Mouse (Mus musculus) G1E (cell line): ENCODE results near the gene Kat14. TPM values are rescaled to one million over a fixed set of nuclear protein-coding genes. Genes with fewer than 3 reads are reported as not detected.
"Not testable (repeated sequence)": the region's sequence is repeated elsewhere in the genome, so short reads cannot be mapped to it uniquely, and the experiment has no call there.

Experiments
- ATAC-seq: 2 replicates; pipeline ENCODE4 v1.8.0; 2016; ENCODE audit warnings: mild to moderate bottlenecking; ENCODE audit not compliant: insufficient number of reproducible peaks, poor library complexity, low FRiP score, severe bottlenecking; ENCODE audit errors: extremely low read depth
- DNase-seq: peaks from one replicate; pipeline ENCODE4 v3.0.0; 2012; ENCODE audit warnings: low spot score
- H3K27me3 ChIP-seq: 2 replicates; pipeline ENCODE4 v1.6.1; 2012; ENCODE audit warnings: mild to moderate bottlenecking, low read length, inconsistent platforms; ENCODE audit not compliant: insufficient read depth
- H3K36me3 ChIP-seq: replicated peaks from 2 replicates; pipeline ENCODE3; 2012; ENCODE audit warnings: mild to moderate bottlenecking, inconsistent platforms
- H3K4me1 ChIP-seq: 2 replicates; pipeline ENCODE4 v1.6.1; 2012; ENCODE audit warnings: low read depth, low read length, inconsistent platforms, mixed read lengths; ENCODE audit not compliant: insufficient read depth
- H3K4me3 ChIP-seq: 2 replicates; pipeline ENCODE4 v1.5.1; 2012; ENCODE audit warnings: low read depth, mild to moderate bottlenecking, inconsistent platforms, low read length, moderate library complexity, mixed read lengths
- H3K9me3 ChIP-seq: replicated peaks from 2 replicates; pipeline ENCODE4 v1.6.1; 2012; ENCODE audit warnings: inconsistent platforms
- CTCF ChIP-seq: IDR thresholded peaks from 2 replicates; pipeline ENCODE4 v1.5.1; 2012; ENCODE audit warnings: low read depth, low read length, inconsistent platforms, mixed read lengths
- GATA1 ChIP-seq: IDR thresholded peaks from 2 replicates; pipeline ENCODE4 v1.6.1; 2012; ENCODE audit warnings: borderline replicate concordance, low read length, inconsistent platforms, mixed read lengths
- GATA2 ChIP-seq: IDR thresholded peaks from 2 replicates; pipeline ENCODE4 v1.6.1; 2012; ENCODE audit warnings: low read depth, low read length, inconsistent platforms, borderline replicate concordance
- POLR2AphosphoS5 ChIP-seq: IDR thresholded peaks from 2 replicates; pipeline ENCODE4 v1.6.1; 2012; ENCODE audit warnings: low read depth, low read length, inconsistent platforms; ENCODE audit not compliant: insufficient replicate concordance
- TAL1 ChIP-seq: conservative IDR thresholded peaks from 2 replicates; pipeline ENCODE4 v1.6.1; 2012; ENCODE audit warnings: low read depth, low read length, inconsistent platforms, mixed read lengths
- polyA plus RNA-seq: library from polyadenylated mRNA; stranded (reverse); fragments of >175 nt; gene quantifications from 2 replicates; pipeline ENCODE4 v1.2.3, GENCODE M21; 2012
- total RNA-seq, 2 experiments: library from RNA; stranded (forward) in 1 of 2; stranded (reverse) in 1 of 2; fragments of 200-1000 nt in 1 of 2; fragments of >200 nt in 1 of 2; fragmentation: Nextera tagmentation in 1 of 2; gene quantifications; 2 replicates each; pipeline ENCODE4 v1.2.3; 2014 to 2017

Kat14 gene
- total and polyA plus RNA-seq, 3 experiments: 24.5 to 50.2 (median 26.3) TPM

DNA sequence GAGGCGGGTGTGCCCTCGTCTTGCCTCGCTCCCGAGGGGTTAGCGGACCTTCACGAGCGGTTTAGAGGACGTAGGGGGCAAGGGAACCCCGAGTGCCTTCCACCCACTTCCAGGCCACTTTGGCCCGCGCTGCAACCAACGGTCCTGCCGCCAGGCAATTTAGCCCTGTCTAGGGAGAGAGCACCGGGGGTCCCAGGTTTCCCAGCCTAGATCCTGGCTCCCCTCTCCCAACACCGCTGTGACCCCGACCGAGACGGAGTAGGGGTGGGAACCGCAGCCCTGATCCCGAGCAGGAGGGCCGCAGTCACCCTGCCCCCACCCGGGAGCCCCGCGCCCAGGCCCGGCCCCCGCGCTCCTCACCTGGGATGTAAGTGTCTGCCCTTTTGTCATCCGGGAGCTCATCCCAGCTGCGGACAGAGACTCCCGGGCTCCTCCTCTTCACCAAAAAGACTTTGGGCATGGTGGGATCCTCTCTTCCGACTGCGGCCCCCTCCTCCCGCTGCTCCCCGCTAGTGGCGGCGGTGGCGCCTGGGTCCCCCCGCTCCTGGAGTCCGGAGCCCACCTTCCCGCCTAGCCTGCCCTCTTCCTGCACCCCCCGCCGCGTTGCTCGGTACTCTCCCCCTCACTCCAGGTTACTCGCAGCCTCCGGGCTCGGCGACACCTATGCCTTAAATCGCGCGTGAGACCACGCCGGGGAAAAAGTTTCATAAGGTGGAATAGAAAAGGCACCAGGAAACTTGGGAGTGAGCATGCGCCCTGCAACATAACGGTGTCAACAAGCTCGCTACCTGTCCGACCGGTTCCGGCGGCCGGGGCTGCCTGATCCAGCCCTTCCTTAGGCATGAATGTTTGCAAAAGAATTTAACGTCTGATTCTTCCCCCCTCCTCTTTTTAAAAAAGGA lies 37.1 kb upstream of the Kat14 start, which contains the start of gene Ovol2:
Gene Ovol2, minus strand, starts transcription at position 746 of the 902 bp plus-strand sequence.
- Histone ChIP-seq H3K36me3 (no peaks in the 10 kb centered on the region), H3K4me1 (no peaks in the 10 kb centered on the region), H3K27me3 (peaks cover 23% of the 10 kb centered on the region), H3K4me3 (no peak within 1 kb of the TSS; the same call in 1 of the 2 replicates), H3K9me3 (peaks cover 16% of the 10 kb centered on the region)
- TF ChIP-seq CTCF: no peak
- no peak for TF ChIP-seq POLR2AphosphoS5
- TF ChIP-seq TAL1: no peak
- no peak for TF ChIP-seq GATA2
- no peak for TF ChIP-seq GATA1
- ATAC-seq (no peak), DNase-seq (no peak)

DNA sequence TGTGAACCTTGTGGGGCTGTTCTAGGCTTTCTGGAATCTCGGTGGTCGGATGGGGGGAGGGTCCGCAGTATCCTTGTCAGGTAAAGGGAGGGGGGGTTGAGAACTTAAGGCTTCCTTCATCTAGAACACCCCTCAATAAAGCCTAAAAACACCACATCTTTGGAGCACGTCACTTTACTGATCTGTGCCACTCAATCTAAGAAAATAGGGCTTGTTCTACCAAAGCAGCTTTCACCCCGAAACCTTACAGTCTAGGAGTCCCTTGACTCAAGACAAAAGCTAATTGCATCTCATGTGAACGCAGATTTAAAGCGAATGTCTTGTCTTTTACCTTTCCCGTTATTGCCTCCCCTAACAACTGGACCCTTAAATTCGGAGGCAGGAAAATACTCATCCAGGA lies 36.3 kb upstream of the Kat14 start:
- Histone ChIP-seq H3K4me3 (no peak overlapping the region), H3K36me3 (no peaks in the 10 kb centered on the region), H3K27me3 (peaks cover 23% of the 10 kb centered on the region), H3K9me3 (peaks cover 16% of the 10 kb centered on the region), H3K4me1 (no peaks in the 10 kb centered on the region)
- ATAC-seq: no peak
- TF ChIP-seq GATA1 (no peak), TAL1 (no peak), CTCF (no peak), GATA2 (no peak), POLR2AphosphoS5 (no peak)
- DNase-seq: no peak

DNA sequence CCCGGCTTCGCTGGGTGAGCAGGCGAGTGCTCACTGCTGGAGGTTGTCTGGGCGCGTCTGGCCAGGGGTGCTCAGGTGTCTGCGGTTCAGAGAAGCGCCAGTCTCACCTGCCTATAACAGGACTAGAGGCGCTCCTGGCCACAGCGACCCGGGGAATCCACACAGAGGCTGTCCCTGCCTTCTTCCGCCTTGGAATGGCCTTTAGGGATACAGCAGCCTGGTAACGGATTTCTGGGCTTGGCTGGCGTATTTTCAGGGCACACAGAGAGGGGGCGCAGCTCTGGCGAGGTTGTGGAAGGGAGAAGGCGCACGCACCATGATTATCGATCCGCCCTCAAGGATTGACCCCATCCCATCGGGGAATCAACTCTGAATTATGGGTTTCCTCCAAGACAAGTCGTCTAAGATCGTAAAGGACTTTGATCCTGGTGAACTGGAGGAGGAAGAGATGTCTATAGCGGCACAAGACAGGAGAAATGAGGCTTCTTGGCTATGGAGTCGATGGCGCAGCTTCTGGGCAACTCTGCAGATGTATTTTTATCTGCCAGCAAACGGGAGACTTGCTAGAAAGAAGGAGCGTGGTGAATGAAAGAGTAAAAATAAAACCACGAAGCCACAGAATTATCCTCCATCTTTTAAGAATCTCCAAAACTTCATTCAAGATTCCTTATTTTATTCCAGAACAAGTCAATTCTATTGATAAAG lies 35.5 kb upstream of the Kat14 start:
- TF ChIP-seq TAL1 (no peak), CTCF (no peak), GATA2 (no peak), POLR2AphosphoS5 (no peak), GATA1 (no peak)
- Histone ChIP-seq H3K27me3 (peaks cover 20% of the 10 kb centered on the region; the same call in 1 of the 2 replicates), H3K36me3 (no peaks in the 10 kb centered on the region), H3K4me1 (no peaks in the 10 kb centered on the region), H3K4me3 (no peak overlapping the region), H3K9me3 (peaks cover 16% of the 10 kb centered on the region)
- DNase-seq (no peak), ATAC-seq (no peak)

DNA sequence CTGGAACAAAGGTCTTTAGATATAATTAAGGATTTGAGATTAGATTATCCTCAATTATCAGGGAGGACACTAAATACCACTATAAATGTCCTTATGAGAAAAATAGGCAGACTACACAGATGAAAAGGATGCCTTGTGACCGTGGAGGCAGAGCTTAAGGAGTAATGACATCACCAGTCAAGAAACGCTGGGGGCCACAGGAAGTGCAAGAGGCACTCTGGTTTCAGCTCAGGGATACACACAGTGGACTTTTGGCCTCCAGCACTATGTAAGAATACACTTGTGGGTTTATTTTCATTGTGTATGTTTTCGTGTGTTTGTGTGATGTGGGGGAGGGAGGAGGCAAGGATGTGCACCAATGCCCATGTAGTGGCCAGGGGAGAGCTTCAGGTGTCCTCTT lies 31.6 kb upstream of the Kat14 start:
- Histone ChIP-seq H3K4me1 (no peaks in the 10 kb centered on the region), H3K27me3 (peaks cover 4% of the 10 kb centered on the region; the same call in 1 of the 2 replicates), H3K36me3 (no peaks in the 10 kb centered on the region), H3K4me3 (no peak overlapping the region), H3K9me3 (no peaks in the 10 kb centered on the region)
- TF ChIP-seq GATA2 (no peak), GATA1 (no peak), POLR2AphosphoS5 (no peak), TAL1 (no peak), CTCF (no peak)
- ATAC-seq (no peak), DNase-seq (no peak)

DNA sequence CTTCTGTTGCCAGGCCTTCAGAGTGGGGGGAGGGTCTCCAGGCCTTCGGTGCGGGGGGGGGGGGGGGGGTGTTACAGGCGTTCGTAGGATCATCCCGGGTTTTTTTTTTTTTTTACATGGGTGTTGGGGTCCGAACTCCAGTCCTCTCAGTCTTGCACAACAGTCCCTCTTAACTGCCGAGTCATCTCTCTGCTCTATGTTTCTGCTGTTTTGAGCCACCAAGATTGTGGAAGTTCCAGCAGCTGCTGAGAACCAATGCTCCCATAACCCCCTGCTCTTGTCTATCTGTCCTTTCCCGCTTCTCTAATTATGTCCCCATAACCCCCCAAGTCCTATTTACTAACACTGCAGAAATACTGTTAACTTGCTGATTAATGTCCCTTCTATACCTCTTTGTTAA lies 31.1 kb upstream of the Kat14 start:
- no peaks in the 10 kb centered on the region for H3K36me3 ChIP-seq
- ATAC-seq: no peak
- no peaks in the 10 kb centered on the region for H3K4me1 ChIP-seq
- DNase-seq: no peak
- TF ChIP-seq CTCF (no peak), GATA1 (no peak), GATA2 (no peak), POLR2AphosphoS5 (no peak), TAL1 (no peak)
- H3K4me3 ChIP-seq: no peak overlapping the region
- peaks cover 4% of the 10 kb centered on the region; the same call in 1 of the 2 replicates for H3K27me3 ChIP-seq
- H3K9me3 ChIP-seq: no peaks in the 10 kb centered on the region

DNA sequence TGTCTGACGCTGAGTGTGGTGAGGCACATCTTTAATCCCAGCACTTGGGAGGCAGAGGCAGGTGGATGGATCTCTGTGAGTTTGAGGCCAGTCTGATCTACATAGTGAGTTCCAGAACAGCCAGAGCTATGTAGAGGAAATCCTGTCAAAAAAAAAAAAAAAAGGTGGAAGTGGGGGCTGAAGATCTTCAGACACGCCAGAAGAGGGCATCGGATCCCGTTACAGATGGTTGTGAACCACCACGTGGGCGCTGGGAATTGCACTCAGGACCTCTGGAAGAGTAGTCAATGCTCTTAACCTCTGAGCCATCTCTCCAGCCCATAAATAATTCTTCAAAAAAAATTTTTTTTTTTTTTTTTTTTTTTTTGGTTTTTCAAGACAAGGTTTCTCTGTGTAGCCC lies 30.6 kb upstream of the Kat14 start:
- not testable (repeated sequence) for DNase-seq, H3K9me3 ChIP-seq, H3K4me3 ChIP-seq, H3K27me3 ChIP-seq, ATAC-seq, H3K36me3 ChIP-seq, H3K4me1 ChIP-seq
